ENCODE assay signal across 17 mouse cellular contexts in the genomic region with DNA sequence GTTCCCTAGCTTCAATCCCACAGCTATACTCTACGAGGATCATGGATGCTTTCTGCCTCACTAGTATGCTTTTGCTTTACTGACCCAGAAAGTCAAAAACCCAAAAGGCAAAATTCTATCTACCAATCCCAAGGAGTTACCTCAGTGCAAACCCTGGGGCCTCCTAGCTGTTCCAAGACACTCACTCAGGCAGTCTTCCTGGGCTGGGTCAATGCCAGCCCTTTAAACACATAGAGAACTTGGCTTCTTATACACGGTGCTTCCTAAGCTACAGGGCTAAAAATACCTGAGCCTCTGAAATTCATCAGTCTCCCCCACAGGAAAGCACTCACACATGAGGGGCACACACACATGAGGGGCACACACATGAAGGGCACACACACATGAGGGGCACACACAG. TPM values are rescaled to one million over a fixed set of nuclear protein-coding genes. Genes with fewer than 3 reads are reported as not detected.
A peak's percentile ranks its signal among the peaks of the same experiment; 100 is the strongest.
DNase-seq lines count a peak whose midpoint lies in the region; ATAC-seq and TF ChIP-seq lines count a peak whose summit lies in the region.
"Had no signal": no experiment of that assay in that cellular context is flagged by ENCODE, and none has a peak within 500 bp of the region (broad histone marks: within the 10 kb centered on the region; RNA-seq: fewer than 3 reads in every experiment).

No protein-coding gene starts in this region.

- no peak overlapping the region for H3K9ac ChIP-seq in intestine, embryonic 14.5 days (ENCODE audit: low read length)
- H3K9ac ChIP-seq in intestine, embryonic 15.5 days, result no peak overlapping the region
- no peak overlapping the region for H3K9ac ChIP-seq in kidney, embryonic 16.5 days (replicated peaks; ENCODE audit: low read length)
- no peak overlapping the region; the same call in 1 of the 2 replicates for H3K9ac ChIP-seq in stomach, postnatal 0 days (ENCODE audit: low read length)
- H3K9ac ChIP-seq in midbrain, embryonic 15.5 days, result no peak overlapping the region
- H3K9ac ChIP-seq: limb, embryonic 12.5 days; lung, embryonic 15.5 days had no signal

- peak overlapping the region; percentile 11; the same call in 1 of the 2 replicates for H3K27ac ChIP-seq in intestine, embryonic 14.5 days (ENCODE audit: low read depth)
- no peak overlapping the region for H3K27ac ChIP-seq in intestine, embryonic 15.5 days
- peak overlapping the region; percentile 60 for H3K27ac ChIP-seq in kidney, embryonic 16.5 days (ENCODE audit: low read length)
- peak overlapping the region; percentile 86 for H3K27ac ChIP-seq in stomach, postnatal 0 days (replicated peaks)
- no peak overlapping the region for H3K27ac ChIP-seq in midbrain, embryonic 15.5 days
- H3K27ac ChIP-seq: limb, embryonic 12.5 days; lung, embryonic 15.5 days; midbrain, embryonic 10.5 days had no signal

- no peak for TF ChIP-seq EP300 in stomach, postnatal 0 days (optimal IDR thresholded peaks at IDR 0.05)

- ATAC-seq in intestine, embryonic 14.5 days (replicated peaks; ENCODE audit: low FRiP score, low TSS enrichment, low read depth), result no peak
- no peak for ATAC-seq in intestine, embryonic 15.5 days
- no peak for ATAC-seq in kidney, embryonic 16.5 days (ENCODE audit: low FRiP score, low TSS enrichment)
- ATAC-seq in stomach, postnatal 0 days (ENCODE audit: low FRiP score, low TSS enrichment), result no peak
- no peak for ATAC-seq in midbrain, embryonic 15.5 days (replicated peaks)
- ATAC-seq: forebrain, embryonic 14.5 days had no signal

- WGBS in intestine, embryonic 14.5 days, result 60% methylated on average over 2 of the region's 2 CpGs
- 61% methylated on average over 2 of the region's 2 CpGs for WGBS in intestine, embryonic 15.5 days
- 66% methylated on average over 2 of the region's 2 CpGs for WGBS in kidney, embryonic 16.5 days
- 45% methylated on average over 2 of the region's 2 CpGs for WGBS in stomach, postnatal 0 days
- WGBS in midbrain, embryonic 15.5 days, result 78% methylated on average over 2 of the region's 2 CpGs

- no peak overlapping the region for H3K4me2 ChIP-seq in intestine, embryonic 14.5 days (ENCODE audit: low read length)
- no peak overlapping the region for H3K4me2 ChIP-seq in intestine, embryonic 15.5 days (replicated peaks)
- no peak overlapping the region for H3K4me2 ChIP-seq in kidney, embryonic 16.5 days (replicated peaks; ENCODE audit: low read depth, low read length)
- no peak overlapping the region for H3K4me2 ChIP-seq in stomach, postnatal 0 days (replicated peaks; ENCODE audit: low read depth)
- H3K4me2 ChIP-seq in midbrain, embryonic 15.5 days, result no peak overlapping the region
- H3K4me2 ChIP-seq: heart, embryonic 11.5 days; limb, embryonic 12.5 days; lung, embryonic 15.5 days had no signal

- no peak overlapping the region for H3K4me3 ChIP-seq in intestine, embryonic 14.5 days (ENCODE audit: low read depth, low read length)
- no peak overlapping the region for H3K4me3 ChIP-seq in intestine, embryonic 15.5 days (replicated peaks)
- no peak overlapping the region for H3K4me3 ChIP-seq in kidney, embryonic 16.5 days (ENCODE audit: low read length)
- H3K4me3 ChIP-seq in stomach, postnatal 0 days (ENCODE audit: low read depth, low read length), result no peak overlapping the region
- no peak overlapping the region for H3K4me3 ChIP-seq in midbrain, embryonic 15.5 days
- H3K4me3 ChIP-seq: hindbrain, embryonic 10.5 days; limb, embryonic 12.5 days; lung, embryonic 15.5 days; midbrain, embryonic 10.5 days; myocyte had no signal

- DNase-seq in intestine, embryonic 14.5 days (ENCODE audit: low spot score), result no peak
- peak; percentile 17 for DNase-seq in lung, postnatal 36 days
- DNase-seq in lung, postnatal 14 days, result no peak
- DNase-seq in stomach, postnatal 0 days (ENCODE audit: low spot score), result no peak
- DNase-seq: gastrocnemius, postnatal 14 days; thymus, postnatal 4 days had no signal

- no peaks in the 10 kb centered on the region for H3K9me3 ChIP-seq in intestine, embryonic 14.5 days (ENCODE audit: control insufficient read depth, low read length)
- no peaks in the 10 kb centered on the region for H3K9me3 ChIP-seq in intestine, embryonic 15.5 days
- H3K9me3 ChIP-seq in kidney, embryonic 16.5 days (ENCODE audit: low read length), result no peaks in the 10 kb centered on the region
- H3K9me3 ChIP-seq in stomach, postnatal 0 days (ENCODE audit: control insufficient read depth, low read length), result no peaks in the 10 kb centered on the region
- H3K9me3 ChIP-seq in midbrain, embryonic 15.5 days, result no peaks in the 10 kb centered on the region
- H3K9me3 ChIP-seq: hindbrain, embryonic 10.5 days; limb, embryonic 12.5 days; lung, embryonic 15.5 days; midbrain, embryonic 10.5 days had no signal

- peaks cover 49% of the 10 kb centered on the region for H3K4me1 ChIP-seq in intestine, embryonic 14.5 days (replicated peaks; ENCODE audit: control insufficient read depth, insufficient read depth, low read length)
- H3K4me1 ChIP-seq in intestine, embryonic 15.5 days (replicated peaks), result peaks cover 46% of the 10 kb centered on the region
- H3K4me1 ChIP-seq in kidney, embryonic 16.5 days (ENCODE audit: insufficient read depth, low read length), result peaks cover 54% of the 10 kb centered on the region
- H3K4me1 ChIP-seq in stomach, postnatal 0 days (replicated peaks; ENCODE audit: control insufficient read depth, insufficient read depth), result peaks cover 17% of the 10 kb centered on the region
- peaks cover 23% of the 10 kb centered on the region for H3K4me1 ChIP-seq in midbrain, embryonic 15.5 days

- H3K27me3 ChIP-seq in intestine, embryonic 14.5 days (replicated peaks; ENCODE audit: control insufficient read depth, insufficient read depth, low read length), result no peaks in the 10 kb centered on the region
- no peaks in the 10 kb centered on the region for H3K27me3 ChIP-seq in intestine, embryonic 15.5 days (replicated peaks)
- no peaks in the 10 kb centered on the region for H3K27me3 ChIP-seq in kidney, embryonic 16.5 days (ENCODE audit: insufficient read depth, low read length)
- no peaks in the 10 kb centered on the region for H3K27me3 ChIP-seq in stomach, postnatal 0 days (ENCODE audit: control insufficient read depth, insufficient read depth, low read length)
- H3K27me3 ChIP-seq in midbrain, embryonic 15.5 days (replicated peaks), result no peaks in the 10 kb centered on the region
- H3K27me3 ChIP-seq: limb, embryonic 12.5 days; lung, embryonic 15.5 days; Patski had no signal

- H3K36me3 ChIP-seq in intestine, embryonic 14.5 days (ENCODE audit: control insufficient read depth, insufficient read depth, low read length), result no peaks in the 10 kb centered on the region
- no peaks in the 10 kb centered on the region for H3K36me3 ChIP-seq in intestine, embryonic 15.5 days
- no peaks in the 10 kb centered on the region for H3K36me3 ChIP-seq in kidney, embryonic 16.5 days (ENCODE audit: insufficient read depth, low read length)
- no peaks in the 10 kb centered on the region for H3K36me3 ChIP-seq in stomach, postnatal 0 days (ENCODE audit: control insufficient read depth, insufficient read depth, low read length)
- H3K36me3 ChIP-seq in midbrain, embryonic 15.5 days (replicated peaks), result no peaks in the 10 kb centered on the region
- H3K36me3 ChIP-seq: hindbrain, embryonic 10.5 days; limb, embryonic 12.5 days; lung, embryonic 15.5 days; midbrain, embryonic 10.5 days had no signal

- no peak for TF ChIP-seq CTCF in stomach, postnatal 0 days (IDR thresholded peaks at IDR 0.05; ENCODE audit: low read depth)

RNA-seq across cellular contexts. Expression of a gene that starts 12.3 kb away (rescaled TPM):
- polyA plus RNA-seq in intestine, embryonic 14.5 days (2014; fragmentation: Nextera tagmentation; extraction: Ambion mirVana), result 7.0 and 7.5 TPM in 2 replicates
- polyA plus RNA-seq in intestine, embryonic 15.5 days (2015; fragmentation: Nextera tagmentation; extraction: Ambion mirVana), result 6.3 and 6.9 TPM in 2 replicates
- polyA plus RNA-seq in kidney, embryonic 16.5 days (2015; fragmentation: Nextera tagmentation; extraction: Ambion mirVana), result 3.4 and 3.6 TPM in 2 replicates
- 4.6 and 4.8 TPM in 2 replicates for polyA plus RNA-seq in stomach, postnatal 0 days (2015; fragmentation: Nextera tagmentation; extraction: Ambion mirVana)
- polyA plus RNA-seq in midbrain, embryonic 15.5 days (2015; fragmentation: Nextera tagmentation; extraction: Ambion mirVana), result 2.4 and 2.6 TPM in 2 replicates

RNA-seq across cellular contexts. Expression of a gene that starts 44.1 kb away (rescaled TPM):
- polyA plus RNA-seq in intestine, embryonic 14.5 days (2014; fragmentation: Nextera tagmentation; extraction: Ambion mirVana), result 155 and 171 TPM in 2 replicates
- 111 and 126 TPM in 2 replicates for polyA plus RNA-seq in intestine, embryonic 15.5 days (2015; fragmentation: Nextera tagmentation; extraction: Ambion mirVana)
- polyA plus RNA-seq in kidney, embryonic 16.5 days (2015; fragmentation: Nextera tagmentation; extraction: Ambion mirVana), result 172 and 174 TPM in 2 replicates
- 48.4 and 52.1 TPM in 2 replicates for polyA plus RNA-seq in stomach, postnatal 0 days (2015; fragmentation: Nextera tagmentation; extraction: Ambion mirVana)
- polyA plus RNA-seq in midbrain, embryonic 15.5 days (2015; fragmentation: Nextera tagmentation; extraction: Ambion mirVana), result 33.2 and 37.2 TPM in 2 replicates

RNA-seq across cellular contexts. Expression of a gene that starts 59.6 kb away (rescaled TPM):
- 46.1 and 55.3 TPM in 2 replicates for polyA plus RNA-seq in intestine, embryonic 14.5 days (2014; fragmentation: Nextera tagmentation; extraction: Ambion mirVana)
- polyA plus RNA-seq in intestine, embryonic 15.5 days (2015; fragmentation: Nextera tagmentation; extraction: Ambion mirVana), result 46.0 and 46.1 TPM in 2 replicates
- polyA plus RNA-seq in kidney, embryonic 16.5 days (2015; fragmentation: Nextera tagmentation; extraction: Ambion mirVana), result 59.0 and 62.7 TPM in 2 replicates
- 31.9 and 33.0 TPM in 2 replicates for polyA plus RNA-seq in stomach, postnatal 0 days (2015; fragmentation: Nextera tagmentation; extraction: Ambion mirVana)
- 112 and 123 TPM in 2 replicates for polyA plus RNA-seq in midbrain, embryonic 15.5 days (2015; fragmentation: Nextera tagmentation; extraction: Ambion mirVana)

Comparison
In these comparisons a context has a peak if more than half of its experiments do, and no peak if none do; other contexts are left out.
1. H3K27ac ChIP-seq: peak in intestine, embryonic 14.5 days (single experiment), kidney, embryonic 16.5 days (single experiment) and stomach, postnatal 0 days (single experiment); none in intestine, embryonic 15.5 days (single experiment) and midbrain, embryonic 15.5 days (single experiment).